In genomic region chr2:4340378-4340777, GRCm38 (mm10) we compare ENCODE assay signal across 20 mouse cellular contexts.
DNase-seq lines count a peak whose midpoint lies in the region; ATAC-seq lines count a peak whose summit lies in the region.
"Had no signal": no experiment of that assay in that cellular context is flagged by ENCODE, and none has a peak within 500 bp of the region (broad histone marks: within the 10 kb centered on the region; RNA-seq: fewer than 3 reads in every experiment).

No protein-coding gene starts in this region.

- no peaks in the 10 kb centered on the region for H3K9me3 ChIP-seq in hindbrain, embryonic 12.5 days (replicated peaks)
- no peaks in the 10 kb centered on the region for H3K9me3 ChIP-seq in hindbrain, embryonic 16.5 days (ENCODE audit: control insufficient read depth, low read length)
- H3K9me3 ChIP-seq in embryonic facial prominence, embryonic 11.5 days (replicated peaks; ENCODE audit: control insufficient read depth, low read length) = no peaks in the 10 kb centered on the region
- no peaks in the 10 kb centered on the region for H3K9me3 ChIP-seq in embryonic facial prominence, embryonic 13.5 days
- H3K9me3 ChIP-seq in limb, embryonic 12.5 days = no peaks in the 10 kb centered on the region
- no peaks in the 10 kb centered on the region for H3K9me3 ChIP-seq in intestine, embryonic 15.5 days
- H3K9me3 ChIP-seq: forebrain, embryonic 13.5 days; liver, embryonic 15.5 days had no signal

- 50% methylated on average over 10 of the region's 10 CpGs for WGBS in hindbrain, embryonic 12.5 days
- WGBS in hindbrain, embryonic 16.5 days = 52% methylated on average over 10 of the region's 10 CpGs
- WGBS in embryonic facial prominence, embryonic 11.5 days = 53% methylated on average over 10 of the region's 10 CpGs
- 31% methylated on average over 10 of the region's 10 CpGs for WGBS in embryonic facial prominence, embryonic 13.5 days
- WGBS in limb, embryonic 12.5 days = 45% methylated on average over 10 of the region's 10 CpGs
- WGBS in intestine, embryonic 15.5 days = 83% methylated on average over 10 of the region's 10 CpGs

- peak; percentile 74 for DNase-seq in embryonic facial prominence, embryonic 11.5 days (ENCODE audit: low spot score)
- DNase-seq in right cerebral cortex, postnatal 14 days = no peak
- DNase-seq: adrenal gland, adult 8-10 months; cerebellum, adult 8-10 months; gastrocnemius, postnatal 25 days; kidney, adult 2 months; kidney, postnatal 14 days; left cerebral cortex, postnatal 4 days; lung, postnatal 4 days; thymus, postnatal 14 days had no signal

- no peaks in the 10 kb centered on the region for H3K27me3 ChIP-seq in hindbrain, embryonic 12.5 days
- H3K27me3 ChIP-seq in hindbrain, embryonic 16.5 days (replicated peaks; ENCODE audit: control insufficient read depth, insufficient read depth, low read length) = no peaks in the 10 kb centered on the region
- no peaks in the 10 kb centered on the region for H3K27me3 ChIP-seq in embryonic facial prominence, embryonic 11.5 days (ENCODE audit: control insufficient read depth, insufficient read depth, low read length)
- H3K27me3 ChIP-seq in embryonic facial prominence, embryonic 13.5 days = no peaks in the 10 kb centered on the region
- no peaks in the 10 kb centered on the region for H3K27me3 ChIP-seq in limb, embryonic 12.5 days
- no peaks in the 10 kb centered on the region for H3K27me3 ChIP-seq in intestine, embryonic 15.5 days (replicated peaks)
- H3K27me3 ChIP-seq: forebrain, embryonic 13.5 days; liver, embryonic 15.5 days; midbrain, embryonic 12.5 days had no signal

- no peaks in the 10 kb centered on the region for H3K36me3 ChIP-seq in hindbrain, embryonic 12.5 days
- no peaks in the 10 kb centered on the region for H3K36me3 ChIP-seq in hindbrain, embryonic 16.5 days (ENCODE audit: control insufficient read depth, insufficient read depth, low read length)
- no peaks in the 10 kb centered on the region for H3K36me3 ChIP-seq in embryonic facial prominence, embryonic 11.5 days (replicated peaks; ENCODE audit: control insufficient read depth, insufficient read depth, low read depth, low read length)
- H3K36me3 ChIP-seq in embryonic facial prominence, embryonic 13.5 days = 0 out of 2 replicates have a peak, but pooled peaks cover 3% of the 10 kb centered on the region
- H3K36me3 ChIP-seq in limb, embryonic 12.5 days = peaks cover 14% of the 10 kb centered on the region; the same call in 1 of the 2 replicates
- H3K36me3 ChIP-seq in intestine, embryonic 15.5 days = no peaks in the 10 kb centered on the region
- H3K36me3 ChIP-seq: heart, embryonic 10.5 days; liver, embryonic 15.5 days; midbrain, embryonic 12.5 days had no signal

- no peak overlapping the region for H3K9ac ChIP-seq in hindbrain, embryonic 12.5 days
- H3K9ac ChIP-seq in hindbrain, embryonic 16.5 days (ENCODE audit: low read depth, low read length) = no peak overlapping the region
- H3K9ac ChIP-seq in embryonic facial prominence, embryonic 11.5 days (replicated peaks; ENCODE audit: low read length) = no peak overlapping the region
- H3K9ac ChIP-seq in embryonic facial prominence, embryonic 13.5 days = no peak overlapping the region
- no peak overlapping the region for H3K9ac ChIP-seq in limb, embryonic 12.5 days (replicated peaks)
- no peak overlapping the region for H3K9ac ChIP-seq in intestine, embryonic 15.5 days
- H3K9ac ChIP-seq: forebrain, embryonic 13.5 days; liver, embryonic 15.5 days; midbrain, embryonic 12.5 days had no signal

- peaks cover 23% of the 10 kb centered on the region for H3K4me1 ChIP-seq in hindbrain, embryonic 12.5 days
- no peaks in the 10 kb centered on the region; the same call in 1 of the 2 replicates for H3K4me1 ChIP-seq in hindbrain, embryonic 16.5 days (ENCODE audit: control insufficient read depth, insufficient read depth, low read depth, low read length)
- no peaks in the 10 kb centered on the region; the same call in 1 of the 2 replicates for H3K4me1 ChIP-seq in embryonic facial prominence, embryonic 11.5 days (ENCODE audit: control insufficient read depth, insufficient read depth, low read length)
- peaks cover 61% of the 10 kb centered on the region for H3K4me1 ChIP-seq in embryonic facial prominence, embryonic 13.5 days
- H3K4me1 ChIP-seq in limb, embryonic 12.5 days (replicated peaks) = peaks cover 65% of the 10 kb centered on the region
- 0 out of 2 replicates have a peak, but pooled peaks cover 5% of the 10 kb centered on the region for H3K4me1 ChIP-seq in intestine, embryonic 15.5 days (replicated peaks)
- H3K4me1 ChIP-seq: liver, embryonic 15.5 days had no signal

- H3K4me2 ChIP-seq in hindbrain, embryonic 12.5 days (replicated peaks) = no peak overlapping the region
- no peak overlapping the region for H3K4me2 ChIP-seq in hindbrain, embryonic 16.5 days (ENCODE audit: low read length)
- H3K4me2 ChIP-seq in embryonic facial prominence, embryonic 11.5 days (ENCODE audit: low read depth, low read length) = no peak overlapping the region
- peak overlapping the region; percentile 9; the same call in 1 of the 2 replicates for H3K4me2 ChIP-seq in embryonic facial prominence, embryonic 13.5 days
- no peak overlapping the region for H3K4me2 ChIP-seq in limb, embryonic 12.5 days
- H3K4me2 ChIP-seq in intestine, embryonic 15.5 days (replicated peaks) = no peak overlapping the region
- H3K4me2 ChIP-seq: forebrain, embryonic 13.5 days; liver, embryonic 15.5 days; midbrain, embryonic 12.5 days had no signal

- H3K27ac ChIP-seq in hindbrain, embryonic 12.5 days = 0 out of 2 replicates have a peak overlapping the region, but pooled peaks have one; percentile 44
- no peak overlapping the region for H3K27ac ChIP-seq in hindbrain, embryonic 16.5 days (ENCODE audit: low read depth, low read length)
- peak overlapping the region; percentile 29; the same call in 1 of the 2 replicates for H3K27ac ChIP-seq in embryonic facial prominence, embryonic 11.5 days (replicated peaks; ENCODE audit: low read depth, low read length)
- H3K27ac ChIP-seq in embryonic facial prominence, embryonic 13.5 days = peak overlapping the region; percentile 89
- peak overlapping the region; percentile 68 for H3K27ac ChIP-seq in limb, embryonic 12.5 days
- no peak overlapping the region for H3K27ac ChIP-seq in intestine, embryonic 15.5 days
- H3K27ac ChIP-seq: forebrain, embryonic 13.5 days; heart, embryonic 10.5 days; layer of hippocampus, adult 2 months; liver, embryonic 15.5 days; midbrain, embryonic 12.5 days had no signal

- ATAC-seq in hindbrain, embryonic 12.5 days (ENCODE audit: low FRiP score) = no peak
- no peak for ATAC-seq in hindbrain, embryonic 16.5 days
- ATAC-seq in embryonic facial prominence, embryonic 11.5 days (replicated peaks; ENCODE audit: insufficient number of reproducible peaks, low FRiP score, low TSS enrichment, low read depth) = no peak
- no peak for ATAC-seq in embryonic facial prominence, embryonic 13.5 days (ENCODE audit: insufficient number of reproducible peaks, insufficient read depth, low FRiP score, low TSS enrichment, low read depth)
- ATAC-seq in limb, embryonic 12.5 days (ENCODE audit: insufficient number of reproducible peaks, insufficient read depth, low FRiP score, low TSS enrichment, low read depth) = no peak
- no peak for ATAC-seq in intestine, embryonic 15.5 days
- ATAC-seq: forebrain, embryonic 13.5 days had no signal

- H3K4me3 ChIP-seq in hindbrain, embryonic 12.5 days = no peak overlapping the region
- no peak overlapping the region for H3K4me3 ChIP-seq in hindbrain, embryonic 16.5 days (ENCODE audit: low read length)
- H3K4me3 ChIP-seq in embryonic facial prominence, embryonic 11.5 days (ENCODE audit: low read depth, low read length) = no peak overlapping the region
- H3K4me3 ChIP-seq in embryonic facial prominence, embryonic 13.5 days = no peak overlapping the region
- H3K4me3 ChIP-seq in limb, embryonic 12.5 days (replicated peaks) = no peak overlapping the region
- H3K4me3 ChIP-seq in intestine, embryonic 15.5 days (replicated peaks) = no peak overlapping the region
- H3K4me3 ChIP-seq: forebrain, embryonic 13.5 days; heart, embryonic 10.5 days; layer of hippocampus, adult 2 months; liver, embryonic 15.5 days; midbrain, embryonic 12.5 days had no signal

Comparison
In these comparisons a context has a peak if more than half of its experiments do, and no peak if none do; other contexts are left out.
1. H3K27ac ChIP-seq: peak in hindbrain, embryonic 12.5 days (single experiment), embryonic facial prominence, embryonic 11.5 days (single experiment), embryonic facial prominence, embryonic 13.5 days (single experiment) and limb, embryonic 12.5 days (single experiment); none in hindbrain, embryonic 16.5 days (single experiment) and intestine, embryonic 15.5 days (single experiment).